Mouse (Mus musculus) bone marrow, adult 2 months (tissue): ENCODE measurements around the gene Apbb2. TPM values are rescaled to one million over a fixed set of nuclear protein-coding genes. Genes with fewer than 3 reads are reported as not detected.

Experiments
- H3K27ac ChIP-seq: fragments of 200-500 bp; 2 replicates; pipeline ENCODE4 v1.5.1; 2012; ENCODE audit warnings: low read depth, mild to moderate bottlenecking, control low read depth, inconsistent platforms, low read length; ENCODE audit not compliant: control insufficient read depth, poor library complexity, insufficient read depth
- H3K4me1 ChIP-seq: fragments of 200-500 bp; 2 replicates; pipeline ENCODE4 v1.6.1; 2011; ENCODE audit warnings: low read length; ENCODE audit not compliant: control insufficient read depth, insufficient read depth
- H3K4me3 ChIP-seq: fragments of 200-500 bp; replicated peaks from 2 replicates; pipeline ENCODE3; 2011; ENCODE audit warnings: mild to moderate bottlenecking, low read depth, low read length, control low read depth; ENCODE audit not compliant: control insufficient read depth
- CTCF ChIP-seq: fragments of 200-500 bp; IDR thresholded peaks from 2 replicates; pipeline ENCODE4 v1.5.1; 2011; ENCODE audit warnings: low read length, control low read depth; ENCODE audit not compliant: control insufficient read depth, insufficient read depth
- POLR2A ChIP-seq: fragments of 200-500 bp; IDR thresholded peaks from 2 replicates; pipeline ENCODE4 v1.6.1; 2011; ENCODE audit warnings: low read depth, mild to moderate bottlenecking, control low read depth, low read length, borderline replicate concordance; ENCODE audit not compliant: control insufficient read depth
- WGBS: fragments of 180-500 bp; shearing (Covaris S2); methylation state at CpG from one replicate; pipeline ENCODE4 v1.1.7; 2018; 5-methylcytosine and 5-hydroxymethylcytosine counted together
- polyA plus RNA-seq: library from polyadenylated mRNA; stranded (reverse); fragments of >200 nt; gene quantifications from 2 replicates; pipeline ENCODE4 v1.2.4, GENCODE M21; 2011; ENCODE audit warnings: low replicate concordance; ENCODE audit not compliant: missing spikeins, insufficient read depth, insufficient read length

The Apbb2 gene
- polyA plus RNA-seq, 1 experiment = 6.6 TPM

GRCm38 (mm10) chr5:66302873-66303272, 315.7 kb downstream of the Apbb2 start:
- Histone ChIP-seq H3K27ac (no peak overlapping the region), H3K4me1 (no peaks in the 10 kb centered on the region; the same call in 1 of the 2 replicates), H3K4me3 (no peak overlapping the region)
- WGBS = 72% methylated on average over 2 of the region's 2 CpGs
- no peak for TF ChIP-seq CTCF

- no peak for TF ChIP-seq CTCF
- no peak for TF ChIP-seq POLR2A
- H3K27ac ChIP-seq = no peak overlapping the region
- no peak overlapping the region for H3K4me3 ChIP-seq
- WGBS = 89% methylated on average over 21 of the region's 21 CpGs
- no peaks in the 10 kb centered on the region; the same call in 1 of the 2 replicates for H3K4me1 ChIP-seq
Observed at GRCm38 (mm10) chr5:66302085-66302815, 316.3 kb downstream of the Apbb2 start.

GRCm38 (mm10) chr5:66300576-66300975, 318.0 kb downstream of the Apbb2 start:
- WGBS = 84% methylated on average over 13 of the region's 13 CpGs
- Histone ChIP-seq H3K27ac (no peak overlapping the region), H3K4me3 (no peak overlapping the region), H3K4me1 (no peaks in the 10 kb centered on the region; the same call in 1 of the 2 replicates)
- TF ChIP-seq CTCF (no peak), POLR2A (no peak)

GRCm38 (mm10) chr5:66298856-66299255, 319.7 kb downstream of the Apbb2 start:
- Histone ChIP-seq H3K27ac (no peak overlapping the region), H3K4me1 (peaks cover 1% of the 10 kb centered on the region), H3K4me3 (no peak overlapping the region)
- TF ChIP-seq CTCF (no peak), POLR2A (no peak)
- WGBS = 51% methylated on average over 6 of the region's 6 CpGs

GRCm38 (mm10) chr5:66296116-66296515, 322.5 kb downstream of the Apbb2 start:
- TF ChIP-seq CTCF (no peak), POLR2A (no peak)
- peaks cover 2% of the 10 kb centered on the region; the same call in 1 of the 2 replicates for H3K4me1 ChIP-seq
- whole genome bisulfite sequencing = 86% methylated on average over 5 of the region's 5 CpGs
- no peak overlapping the region for H3K27ac ChIP-seq
- no peak overlapping the region for H3K4me3 ChIP-seq

- no peak overlapping the region for H3K4me3 ChIP-seq
- peaks cover 2% of the 10 kb centered on the region; the same call in 1 of the 2 replicates for H3K4me1 ChIP-seq
- H3K27ac ChIP-seq = no peak overlapping the region
- 56% methylated on average over 4 of the region's 4 CpGs for WGBS
- TF ChIP-seq CTCF = no peak
- TF ChIP-seq POLR2A = no peak
Observed at GRCm38 (mm10) chr5:66294952-66295351, 323.6 kb downstream of the Apbb2 start.

- 41% methylated on average over 11 of the region's 11 CpGs for WGBS
Observed at GRCm38 (mm10) chr5:66294106-66294625, 324.4 kb downstream of the Apbb2 start.

GRCm38 (mm10) chr5:66280742-66281141, 337.8 kb downstream of the Apbb2 start:
- 79% methylated on average over 6 of the region's 6 CpGs for WGBS

More at GRCm38 (mm10) chr5:66294106-66294625, 324.4 kb downstream of the Apbb2 start:
- Histone ChIP-seq H3K4me1 (peaks cover 2% of the 10 kb centered on the region; the same call in 1 of the 2 replicates), H3K27ac (no peak overlapping the region), H3K4me3 (no peak overlapping the region)
- TF ChIP-seq POLR2A (no peak), CTCF (no peak)

GRCm38 (mm10) chr5:66279650-66280049, 338.9 kb downstream of the Apbb2 start:
- no peaks in the 10 kb centered on the region for H3K4me1 ChIP-seq
- H3K27ac ChIP-seq = no peak overlapping the region
- TF ChIP-seq POLR2A = no peak
- no peak for TF ChIP-seq CTCF
- H3K4me3 ChIP-seq = no peak overlapping the region
- WGBS = 11% methylated on average over 2 of the region's 2 CpGs

More at GRCm38 (mm10) chr5:66280742-66281141, 337.8 kb downstream of the Apbb2 start:
- TF ChIP-seq POLR2A (no peak), CTCF (no peak)
- Histone ChIP-seq H3K4me1 (no peaks in the 10 kb centered on the region), H3K4me3 (no peak overlapping the region), H3K27ac (no peak overlapping the region)
